Mouse (Mus musculus): ENCODE results near the gene Fam162b.

- TF ChIP-seq CTCF (IDR thresholded peaks at IDR 0.05; ENCODE audit: borderline replicate concordance, insufficient read depth, low read length) (no peak), POLR2A (IDR thresholded peaks at IDR 0.05; ENCODE audit: low read depth, low read length) (no peak)
Measured at GRCm38 (mm10) chr10:51591574-51591973, 1.3 kb upstream of the Fam162b start.

Data from embryonic fibroblast, embryonic 13.5 days (primary cell).